Mouse (Mus musculus) adrenal gland, adult 8-10 months (tissue): ENCODE measurements at regions not wholly inside any gene's neighbourhood (a gene's known extent, or its start where the extent isn't known, plus 50 kb on each side); places are given as distances from the start of the nearest gene placed in this dataset.
"Not testable (repeated sequence)": the region's sequence is repeated elsewhere in the genome, so short reads cannot be mapped to it uniquely, and the experiment has no call there.

ENCODE experiments used
- DNase-seq: peaks from one replicate; pipeline ENCODE4 v3.0.0; 2022

- DNase-seq, result no peak
Observed at GRCm38 (mm10) chr8:89525041-89525440, 481.1 kb upstream of the Sall1 start.

DNA sequence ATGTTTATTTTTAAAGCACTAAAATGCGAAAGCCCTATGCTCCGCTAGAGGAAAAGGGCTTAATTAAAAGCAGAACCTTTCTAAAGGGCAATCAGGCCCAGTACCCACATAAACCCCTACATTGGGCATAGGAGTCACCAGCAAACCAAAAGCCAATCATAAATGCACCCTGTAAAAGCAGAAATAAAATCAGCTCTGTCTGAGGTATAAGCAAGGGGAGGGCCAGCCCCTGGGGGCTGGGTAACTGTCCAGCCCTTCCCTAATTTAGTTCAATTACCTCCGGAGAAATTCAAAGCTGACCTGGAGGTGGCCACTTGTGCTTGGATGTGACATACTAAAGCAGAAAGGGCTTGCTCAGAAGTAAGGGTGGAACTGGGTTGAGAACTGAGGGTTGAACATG lies 479.4 kb upstream of the Sall1 start:
- DNase-seq, result no peak

DNA sequence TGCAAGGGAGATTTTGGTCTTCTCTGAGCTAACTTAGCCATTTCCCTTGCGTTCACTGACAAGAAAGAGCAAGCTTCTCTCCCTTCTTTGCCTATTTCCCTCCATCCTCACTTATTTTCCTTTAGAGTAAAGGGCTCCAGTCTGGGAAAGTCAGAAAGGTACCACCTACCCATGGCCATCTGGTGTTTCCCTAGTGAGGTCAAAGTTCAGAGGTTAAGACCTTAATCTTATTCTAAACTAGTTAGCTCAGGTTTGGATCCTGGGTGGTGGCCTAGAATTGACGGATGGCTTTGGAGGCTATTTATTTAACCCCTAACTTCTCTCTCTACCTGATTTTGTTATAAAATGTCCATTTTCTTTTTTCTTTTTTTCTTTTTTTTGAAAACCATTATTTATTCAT lies 472.6 kb upstream of the Sall1 start:
- no peak for DNase-seq

DNA sequence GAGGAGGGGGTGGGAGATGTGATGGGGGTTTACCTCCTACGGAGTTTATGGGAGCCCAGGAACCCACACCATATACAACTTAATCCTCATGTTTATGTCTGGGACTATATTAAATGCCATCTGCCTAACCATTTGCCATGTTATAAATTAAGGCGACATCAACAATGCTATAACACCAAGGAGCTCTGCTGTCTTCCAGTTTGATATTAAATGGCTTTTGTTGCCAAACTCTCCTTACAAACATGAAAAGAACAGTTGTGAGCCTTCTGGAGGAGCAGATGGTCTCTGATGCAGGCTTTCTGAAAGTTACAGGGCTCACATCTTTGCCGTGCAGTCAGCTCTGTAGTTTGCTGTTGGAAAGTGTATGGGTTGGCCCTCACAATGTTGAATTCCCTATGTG lies 470.3 kb upstream of the Sall1 start:
- DNase-seq, result no peak

- DNase-seq, result no peak
Observed at GRCm38 (mm10) chr8:89507639-89508038, 463.7 kb upstream of the Sall1 start.

DNA sequence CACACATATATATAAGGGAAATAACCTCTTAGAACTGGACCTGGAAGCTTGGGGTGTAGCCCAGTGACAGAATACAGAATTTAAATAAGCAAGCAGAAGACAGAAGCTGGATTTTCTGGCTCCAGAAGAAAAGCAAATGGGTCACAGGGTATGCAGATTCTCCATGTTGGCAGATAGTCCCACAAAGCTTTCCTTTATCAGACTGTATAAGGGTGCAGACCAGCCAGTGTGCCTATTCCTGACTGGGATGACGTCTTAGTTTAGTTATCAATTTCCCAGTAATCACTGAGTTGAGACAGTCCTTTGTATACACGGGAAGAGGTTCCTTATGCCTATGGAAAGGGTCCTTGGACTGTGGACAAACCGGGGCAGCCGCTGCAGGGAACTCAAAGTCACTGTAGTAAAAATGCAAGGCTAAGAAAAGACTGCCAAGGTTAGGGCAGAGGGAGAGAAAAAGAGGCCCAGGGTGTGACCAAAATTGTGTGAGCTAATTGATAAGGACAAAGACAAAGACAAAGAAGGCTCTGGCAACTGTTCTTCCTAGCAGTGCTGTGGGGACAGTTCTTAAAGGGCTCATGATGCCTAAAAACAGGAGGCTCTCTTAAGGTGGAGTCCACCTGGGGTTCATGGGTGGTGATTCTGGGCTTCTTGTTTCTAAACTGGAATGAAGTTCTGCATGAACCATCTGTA lies 459.7 kb upstream of the Sall1 start:
- DNase-seq, result no peak

- DNase-seq, result no peak
Observed at GRCm38 (mm10) chr8:89503030-89503429, 459.1 kb upstream of the Sall1 start.

DNA sequence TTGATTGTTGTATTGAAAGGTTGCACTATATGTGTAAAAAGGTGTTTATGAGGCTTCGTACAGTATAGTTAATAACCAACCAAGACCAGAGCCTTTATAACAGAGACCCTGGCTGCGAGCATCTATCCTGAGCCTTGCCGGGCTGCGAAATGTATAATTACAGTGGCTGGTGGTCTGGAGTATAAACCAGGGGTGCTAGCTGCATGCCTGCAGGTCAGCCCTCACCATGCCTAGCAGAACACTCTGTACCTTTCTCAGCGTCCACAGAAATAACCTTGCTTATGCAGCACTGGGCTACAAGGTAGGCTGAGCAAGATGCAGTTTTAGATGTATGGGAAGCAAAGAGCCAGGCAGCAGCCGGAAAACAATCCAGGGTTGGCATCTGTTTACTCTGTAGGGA lies 457.8 kb upstream of the Sall1 start:
- DNase-seq, result no peak

DNA sequence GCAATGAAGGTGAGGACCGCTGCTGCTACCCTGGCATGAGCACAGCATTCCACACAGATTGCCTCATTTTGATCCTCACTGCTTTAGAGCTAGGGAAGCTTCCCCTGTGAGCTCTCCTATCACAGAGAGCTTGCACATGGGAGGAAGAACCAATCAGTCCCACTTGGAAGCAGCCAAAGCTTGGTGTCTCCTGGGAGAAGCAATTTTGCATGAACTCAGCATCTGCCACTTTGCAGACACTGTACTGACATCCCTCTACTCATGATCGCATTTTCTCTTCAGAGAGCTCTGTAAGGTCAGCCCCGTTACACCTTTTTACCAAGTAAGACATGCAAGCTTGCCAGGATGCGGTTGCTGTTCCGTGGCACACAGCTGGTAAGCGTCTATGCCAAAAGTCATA lies 455.9 kb upstream of the Sall1 start:
- DNase-seq, result no peak

DNA sequence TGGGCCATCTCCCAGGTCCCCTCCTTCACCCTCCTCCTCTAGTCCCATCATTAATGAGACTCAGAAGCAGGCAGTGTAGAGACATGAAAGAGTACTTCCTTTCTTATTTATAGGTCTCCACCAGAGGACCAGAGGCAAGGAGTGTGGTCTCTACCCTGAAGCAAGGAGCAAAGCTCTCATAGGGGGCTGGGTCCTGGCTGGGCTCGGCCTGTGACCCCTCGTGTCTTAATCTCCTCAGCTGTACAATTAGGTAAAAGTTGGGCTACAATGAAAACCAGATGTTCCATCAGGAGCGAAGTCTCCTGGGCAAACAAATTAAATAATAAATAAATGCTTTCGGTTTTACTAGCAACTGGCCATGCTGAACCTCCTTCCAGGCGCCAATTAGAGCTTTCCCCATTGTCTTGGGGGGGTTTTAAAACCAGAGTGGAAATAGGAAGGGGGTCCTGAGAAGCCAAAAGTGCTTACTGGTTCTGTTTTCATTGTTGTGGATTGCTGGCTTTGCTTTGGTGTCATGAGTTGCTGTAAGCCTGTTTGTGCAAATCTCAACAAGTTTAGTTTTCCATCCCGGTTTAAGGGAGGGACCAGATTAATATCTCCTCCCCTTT lies 454.2 kb upstream of the Sall1 start:
- DNase-seq, result no peak

- DNase-seq, result no peak
Observed at GRCm38 (mm10) chr8:89492336-89492735, 448.4 kb upstream of the Sall1 start.

DNA sequence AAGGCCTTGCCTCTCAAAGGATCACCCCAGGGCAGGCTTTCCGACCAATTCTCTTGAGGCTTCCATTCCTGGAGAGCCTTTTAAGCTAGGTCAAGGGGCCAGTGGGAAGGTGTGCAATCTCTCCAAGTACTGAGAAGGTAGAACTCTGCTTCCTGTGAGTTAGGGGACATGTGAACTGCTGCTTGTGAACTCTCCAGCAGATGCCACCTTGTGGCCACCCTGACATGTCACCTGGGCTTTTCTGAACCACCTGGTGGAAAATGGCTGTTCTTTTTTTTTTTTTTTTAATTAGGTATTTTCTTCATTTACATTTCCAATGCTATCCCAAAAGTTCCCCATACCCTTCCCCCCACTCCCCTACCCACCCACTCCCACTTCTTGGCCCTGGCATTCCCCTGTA lies 438.5 kb upstream of the Sall1 start:
- not testable (repeated sequence) for DNase-seq

- no peak for DNase-seq
Observed at GRCm38 (mm10) chr8:89476930-89477329, 433.0 kb upstream of the Sall1 start.

DNA sequence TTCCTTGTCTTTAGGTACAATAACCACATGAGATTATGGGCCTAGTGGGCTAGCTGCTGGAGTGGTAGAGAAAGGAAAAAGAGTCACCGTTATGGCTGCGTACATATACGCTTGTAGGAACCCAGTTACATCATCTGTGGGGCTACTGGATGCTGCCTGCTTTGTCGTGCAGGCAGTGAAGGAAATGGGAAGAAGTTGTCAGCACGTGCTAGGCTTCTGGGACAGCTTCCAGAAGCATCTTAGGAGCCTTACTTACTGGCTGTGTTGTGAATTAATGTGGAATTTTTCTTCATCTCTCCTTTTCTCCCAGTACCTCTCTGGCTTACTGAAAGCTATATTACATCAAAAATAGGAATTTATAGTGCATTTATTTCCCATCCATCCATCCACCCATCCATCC lies 427.2 kb upstream of the Sall1 start:
- DNase-seq, result no peak

DNA sequence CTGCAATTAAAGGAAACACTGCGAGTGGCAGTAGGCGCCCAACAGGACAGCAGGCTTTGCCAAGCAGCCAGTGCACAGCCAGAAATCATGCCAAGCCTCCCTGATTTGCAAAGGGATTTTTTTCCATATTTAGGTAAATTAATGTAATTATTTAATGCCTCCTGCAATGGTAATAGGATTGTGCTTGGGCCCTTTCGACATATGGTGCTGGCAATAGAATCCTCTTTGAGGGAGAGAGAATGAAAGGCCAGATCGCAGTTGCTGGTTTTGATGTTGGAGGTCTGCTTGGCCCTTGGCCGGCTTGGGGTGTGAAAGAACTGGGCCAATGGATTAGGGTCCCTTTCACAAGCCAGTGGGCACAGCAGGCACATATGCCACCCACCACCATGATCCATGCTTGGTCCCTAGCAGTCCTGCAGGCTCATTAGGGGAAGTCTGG lies 424.8 kb upstream of the Sall1 start:
- no peak for DNase-seq

DNA sequence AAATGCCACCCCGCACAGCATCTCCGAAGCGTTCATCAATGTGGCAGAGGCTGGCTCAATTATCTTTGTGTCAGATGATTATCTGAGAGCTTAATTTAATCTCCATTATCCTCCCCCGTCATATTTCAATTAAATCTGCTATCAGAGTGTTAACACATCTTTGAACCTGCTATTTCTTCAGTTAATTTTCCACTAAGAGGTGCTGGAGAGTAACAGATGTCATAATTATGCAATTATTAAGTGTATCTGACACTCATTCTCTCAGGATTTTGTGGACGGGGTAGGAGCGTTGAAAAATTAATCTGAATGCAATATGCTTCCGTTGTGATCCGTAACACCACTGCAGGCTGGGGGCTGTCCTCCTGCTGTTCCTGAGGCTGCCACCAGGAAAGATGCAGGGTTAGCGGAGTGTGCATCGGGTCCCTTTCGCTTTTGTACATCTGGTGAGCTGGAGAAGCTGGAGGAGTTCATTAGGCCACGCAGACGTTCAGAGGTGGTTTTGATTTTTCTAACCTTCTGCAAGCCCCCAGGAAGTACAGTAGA lies 421.3 kb upstream of the Sall1 start:
- no peak for DNase-seq

DNA sequence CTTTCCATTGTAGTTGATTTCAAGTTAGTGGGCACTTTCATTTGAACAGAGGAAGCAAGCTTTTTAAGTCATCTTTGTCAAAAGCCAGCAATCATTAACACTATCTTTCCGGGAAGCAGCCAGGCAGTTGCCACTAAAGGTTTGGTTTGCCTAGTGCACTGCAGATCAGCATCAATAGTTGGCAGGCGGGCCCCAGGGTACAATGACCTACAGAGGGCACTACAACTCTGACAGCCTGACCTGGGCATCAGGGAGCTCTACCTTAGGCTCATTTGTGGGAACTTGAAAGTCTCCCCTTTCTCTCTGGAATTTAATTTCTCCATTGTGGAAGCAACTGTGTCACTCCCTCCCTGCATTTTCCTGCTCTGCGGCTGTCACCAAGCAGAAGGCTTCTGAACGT lies 412.6 kb upstream of the Sall1 start:
- no peak for DNase-seq

DNA sequence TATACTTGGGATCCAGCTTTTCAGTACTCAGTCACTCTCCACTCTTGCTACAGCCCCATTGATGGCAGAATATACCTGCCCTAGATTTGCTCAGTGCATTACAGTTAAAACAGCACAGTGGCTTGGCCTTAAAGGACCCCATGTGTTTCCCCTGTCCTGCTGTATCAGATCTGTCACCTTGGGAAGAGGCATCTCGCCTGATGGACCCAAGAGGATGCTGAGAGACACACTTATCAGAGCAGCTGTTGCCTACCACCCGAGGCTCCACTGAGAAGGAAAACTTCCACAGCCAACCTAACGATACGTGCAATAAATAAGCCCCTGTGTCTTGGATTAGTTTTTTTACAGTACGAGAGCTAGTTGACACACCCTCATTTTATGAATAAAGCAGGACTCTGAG lies 411.8 kb upstream of the Sall1 start:
- DNase-seq, result no peak

DNA sequence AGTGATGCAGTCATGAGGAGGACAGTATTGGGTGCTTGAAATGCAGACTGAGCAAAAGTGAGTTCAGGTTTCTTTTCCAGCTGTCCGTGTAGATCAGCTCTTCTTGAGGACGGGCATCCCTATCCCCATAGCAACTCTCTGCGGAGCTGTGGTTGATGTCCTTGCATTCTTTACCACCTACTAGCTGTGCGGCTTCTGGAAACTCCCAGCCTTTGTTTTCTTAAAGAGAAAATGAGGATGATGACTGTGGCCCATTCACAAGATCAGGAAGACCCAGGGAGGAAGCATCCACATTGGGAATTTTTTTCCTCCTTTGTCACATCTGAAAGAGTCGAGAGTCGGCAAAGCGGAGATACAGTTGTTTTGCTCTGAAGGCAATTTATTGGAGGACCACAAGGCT lies 410.2 kb upstream of the Sall1 start:
- DNase-seq, result no peak

DNA sequence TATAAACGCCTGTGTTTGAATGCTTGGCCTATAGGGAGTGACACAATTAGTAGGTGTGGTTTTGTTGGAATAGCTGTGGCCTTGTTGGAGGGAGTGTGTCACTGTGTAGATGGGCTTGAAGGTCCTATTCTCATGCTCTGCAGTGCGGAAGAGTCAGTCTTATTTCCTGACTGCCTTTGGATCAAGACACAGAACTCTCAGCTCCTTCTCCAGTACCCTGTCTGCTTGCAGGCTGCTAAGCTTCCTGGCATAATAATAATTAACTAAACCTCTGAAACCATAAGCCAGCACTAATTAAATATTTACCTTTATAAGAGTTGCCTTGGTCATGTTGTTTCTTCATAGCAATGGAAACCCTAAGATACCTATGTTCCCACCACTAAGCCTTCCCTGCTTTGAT lies 409.8 kb upstream of the Sall1 start:
- no peak for DNase-seq

GRCm38 (mm10) chr8:89444466-89444865 lies 400.5 kb upstream of the Sall1 start:
- DNase-seq, result no peak

- DNase-seq, result no peak
Observed at GRCm38 (mm10) chr8:89439304-89439703, 395.3 kb upstream of the Sall1 start.

DNA sequence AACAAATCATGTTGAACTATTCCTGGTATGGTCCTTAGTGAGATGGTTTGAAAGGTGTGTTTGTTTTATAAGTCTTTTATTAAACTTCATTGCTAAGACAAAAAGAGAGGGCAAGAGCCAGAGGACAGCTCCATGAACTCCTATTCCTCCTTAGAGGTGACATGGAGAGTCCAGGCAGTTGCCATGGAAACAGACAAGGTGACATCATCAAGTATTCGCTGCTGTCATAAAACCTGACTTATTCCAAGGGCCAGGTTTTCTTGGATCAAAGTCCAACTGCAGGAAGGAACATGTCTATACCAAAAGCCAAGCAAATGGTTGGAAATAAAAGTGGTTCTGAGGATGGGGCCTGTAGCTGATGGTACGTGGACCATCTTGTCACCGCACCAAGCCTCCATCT lies 383.0 kb upstream of the Sall1 start:
- DNase-seq, result no peak

DNA sequence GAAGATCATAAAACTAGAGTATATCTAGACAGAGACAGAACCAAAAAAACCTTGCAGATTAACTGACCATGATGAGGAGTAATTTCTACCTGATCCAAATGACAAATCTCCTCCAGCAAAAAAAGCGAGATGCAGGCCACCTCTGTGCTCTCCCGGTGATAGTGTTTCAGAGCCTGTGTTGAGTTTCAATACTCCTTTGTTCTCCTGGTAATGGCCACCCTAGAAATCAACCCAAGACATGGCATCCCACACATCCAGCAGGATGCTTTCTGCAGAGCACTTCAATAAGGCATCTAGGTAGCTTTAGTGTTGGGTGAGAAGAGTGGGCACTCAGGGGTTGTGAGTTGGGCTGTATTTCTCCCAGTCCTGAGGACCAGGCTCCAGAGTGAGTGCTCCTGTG lies 371.3 kb upstream of the Sall1 start:
- no peak for DNase-seq

DNA sequence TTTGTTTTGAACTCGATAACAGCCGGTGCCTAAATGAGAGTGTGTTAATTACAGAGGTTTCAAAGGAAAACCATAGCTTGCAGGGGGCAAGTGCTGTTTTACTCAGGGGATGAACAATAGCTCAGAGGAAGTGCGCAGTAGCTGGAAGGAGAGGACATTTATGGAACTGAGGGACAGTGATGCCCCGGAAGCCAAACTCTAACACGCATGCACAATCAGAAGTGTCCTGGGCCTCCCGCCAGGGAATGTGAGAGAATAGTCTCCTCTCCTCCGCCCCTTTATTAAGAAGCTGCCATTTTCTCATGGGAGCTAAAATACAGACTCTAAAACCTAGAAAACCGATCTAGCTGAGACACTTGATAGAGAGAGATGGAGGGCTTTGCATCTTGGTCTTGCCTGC lies 368.5 kb upstream of the Sall1 start:
- DNase-seq, result no peak
